Mouse (Mus musculus) cerebellum, adult 2 months (tissue): ENCODE data around the gene Myo10.

Experiments
- CTCF ChIP-seq: fragments of 200-500 bp; IDR thresholded peaks from 2 replicates; pipeline ENCODE4 v1.5.1; 2011; ENCODE audit warnings: low read depth, mild to moderate bottlenecking, control low read depth, low read length, moderate library complexity, borderline replicate concordance; ENCODE audit not compliant: insufficient read depth
- POLR2A ChIP-seq: fragments of 200-500 bp; IDR thresholded peaks from 2 replicates; pipeline ENCODE4 v1.6.1; 2011; ENCODE audit warnings: low read length, control low read depth, borderline replicate concordance; ENCODE audit not compliant: insufficient read depth

DNA sequence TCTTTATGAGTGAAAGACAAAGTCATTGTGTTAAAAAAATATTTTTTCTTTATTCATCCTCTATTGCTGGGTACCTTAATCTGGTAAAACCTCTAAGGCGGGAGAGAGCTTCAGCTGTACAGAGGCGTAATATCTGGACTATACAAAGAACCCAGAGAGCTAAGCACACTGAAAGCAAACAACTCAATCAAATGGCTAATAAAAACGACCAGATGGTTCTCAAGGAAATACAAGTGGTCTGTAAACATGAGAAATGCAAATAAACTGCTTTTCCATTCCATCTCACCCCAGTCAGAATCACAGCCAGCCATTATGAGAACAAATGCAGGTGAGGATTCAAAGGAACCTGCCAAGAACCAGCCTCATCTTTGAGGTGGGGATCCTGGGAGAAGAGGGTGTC is 192.2 kb downstream of the Myo10 start:
- TF ChIP-seq CTCF (no peak), POLR2A (no peak)
